Mouse (Mus musculus) hindbrain, embryonic 15.5 days (tissue): Measurements from ENCODE around the gene Oasl1. TPM values are rescaled to one million over a fixed set of nuclear protein-coding genes. Genes with fewer than 3 reads are reported as not detected.
"Not testable (repeated sequence)": the region's sequence is repeated elsewhere in the genome, so short reads cannot be mapped to it uniquely, and the experiment has no call there.

ENCODE experiments used
- ATAC-seq: fragments of 200-750 bp; cut with Nextera tagmentation; 2 replicates; pipeline ENCODE4 v1.8.0; 2017; ENCODE audit warnings: low read depth, moderate number of reproducible peaks, moderate TSS enrichment; ENCODE audit not compliant: low FRiP score
- H3K27ac ChIP-seq: fragments of 300-500 bp; sonication (generic); replicated peaks from 2 replicates; pipeline ENCODE4 v1.5.1; 2015; ENCODE audit warnings: mild to moderate bottlenecking, inconsistent platforms
- H3K27me3 ChIP-seq: fragments of 300-500 bp; sonication (generic); 2 replicates; pipeline ENCODE4 v1.6.1; 2015; ENCODE audit warnings: control low read depth, inconsistent platforms
- H3K36me3 ChIP-seq: fragments of 300-500 bp; sonication (generic); 2 replicates; pipeline ENCODE4 v1.6.1; 2015; ENCODE audit warnings: control low read depth, inconsistent platforms
- H3K4me1 ChIP-seq: fragments of 300-500 bp; sonication (generic); replicated peaks from 2 replicates; pipeline ENCODE4 v1.6.1; 2015; ENCODE audit warnings: control low read depth, inconsistent platforms
- H3K4me2 ChIP-seq: fragments of 300-500 bp; sonication (generic); 2 replicates; pipeline ENCODE4 v1.6.1; 2015; ENCODE audit warnings: moderate library complexity, mild to moderate bottlenecking, inconsistent platforms
- H3K4me3 ChIP-seq: fragments of 300-500 bp; sonication (generic); 2 replicates; pipeline ENCODE4 v1.5.1; 2015; ENCODE audit warnings: mild to moderate bottlenecking, inconsistent platforms
- H3K9ac ChIP-seq: fragments of 300-500 bp; sonication (generic); 2 replicates; pipeline ENCODE4 v1.6.1; 2015; ENCODE audit warnings: inconsistent platforms
- H3K9me3 ChIP-seq: fragments of 300-500 bp; sonication (generic); 2 replicates; pipeline ENCODE4 v1.6.1; 2016; ENCODE audit warnings: control low read depth, inconsistent platforms
- WGBS: fragments of 180-500 bp; shearing (Covaris S2); methylation state at CpG from one replicate; pipeline ENCODE4 v1.1.7; 2015; 5-methylcytosine and 5-hydroxymethylcytosine counted together
- polyA plus RNA-seq: library from polyadenylated mRNA; unstranded; fragments of >200 nt; fragmentation: Nextera tagmentation; extraction: Ambion mirVana; gene quantifications from 2 replicates; pipeline ENCODE4 v1.2.1, GENCODE M21; 2015

Gene Oasl1
- polyA plus RNA-seq, 1 experiment from 2014 or later, result 0.18 TPM

DNA sequence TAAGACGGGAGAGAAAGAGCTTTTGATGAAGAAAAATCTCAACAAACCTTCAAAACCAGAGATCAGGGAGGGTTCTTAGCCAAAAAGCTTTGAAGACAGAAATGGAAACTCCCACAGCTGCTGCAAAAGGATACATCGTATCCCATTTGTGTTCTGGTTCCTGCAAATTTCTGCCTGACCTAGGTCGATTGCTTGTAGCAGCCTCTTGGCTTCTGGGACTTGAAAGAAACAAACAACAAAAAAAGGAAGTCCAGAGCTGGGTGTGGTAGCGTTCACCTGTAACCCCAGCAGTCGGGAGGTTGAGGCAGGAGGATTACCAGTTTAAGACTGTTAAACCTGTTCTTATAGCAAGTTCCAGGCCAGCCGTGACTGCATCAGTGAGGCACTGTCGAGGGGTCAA, 24.2 kb upstream of the Oasl1 start:
- H3K9me3 ChIP-seq, result no peaks in the 10 kb centered on the region
- no peak overlapping the region for H3K27ac ChIP-seq
- no peaks in the 10 kb centered on the region for H3K4me1 ChIP-seq
- H3K9ac ChIP-seq, result no peak overlapping the region
- H3K36me3 ChIP-seq, result no peaks in the 10 kb centered on the region
- no peak overlapping the region for H3K4me3 ChIP-seq
- H3K27me3 ChIP-seq, result no peaks in the 10 kb centered on the region
- no peak overlapping the region for H3K4me2 ChIP-seq
- no peak for ATAC-seq
- WGBS, result 86% methylated on average over 7 of the region's 7 CpGs

DNA sequence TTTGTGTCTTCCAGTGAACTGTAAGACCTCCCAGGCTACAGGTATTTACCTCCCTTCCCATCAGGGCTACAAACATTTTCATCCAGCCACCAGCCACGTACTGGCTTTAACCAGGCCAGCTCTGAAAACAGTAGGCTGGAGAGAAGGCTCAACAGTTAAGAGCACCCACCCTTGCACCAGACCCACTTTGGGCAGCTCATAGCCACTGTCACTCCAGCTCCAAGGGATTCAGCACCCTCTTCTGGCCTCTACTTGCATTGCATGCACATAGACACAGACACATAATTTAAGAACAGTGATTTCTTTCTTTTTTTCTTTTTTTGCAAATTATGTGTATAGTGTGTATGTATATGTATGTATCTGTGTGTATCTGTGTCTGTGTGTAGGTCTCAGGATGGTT, 20.6 kb upstream of the Oasl1 start:
- Histone ChIP-seq H3K4me3 (no peak overlapping the region), H3K4me1 (no peaks in the 10 kb centered on the region), H3K9ac (no peak overlapping the region), H3K4me2 (no peak overlapping the region), H3K9me3 (no peaks in the 10 kb centered on the region), H3K27me3 (no peaks in the 10 kb centered on the region), H3K36me3 (no peaks in the 10 kb centered on the region), H3K27ac (no peak overlapping the region)
- 28% methylated on average over 1 of the region's 1 CpGs for WGBS
- ATAC-seq, result no peak

DNA sequence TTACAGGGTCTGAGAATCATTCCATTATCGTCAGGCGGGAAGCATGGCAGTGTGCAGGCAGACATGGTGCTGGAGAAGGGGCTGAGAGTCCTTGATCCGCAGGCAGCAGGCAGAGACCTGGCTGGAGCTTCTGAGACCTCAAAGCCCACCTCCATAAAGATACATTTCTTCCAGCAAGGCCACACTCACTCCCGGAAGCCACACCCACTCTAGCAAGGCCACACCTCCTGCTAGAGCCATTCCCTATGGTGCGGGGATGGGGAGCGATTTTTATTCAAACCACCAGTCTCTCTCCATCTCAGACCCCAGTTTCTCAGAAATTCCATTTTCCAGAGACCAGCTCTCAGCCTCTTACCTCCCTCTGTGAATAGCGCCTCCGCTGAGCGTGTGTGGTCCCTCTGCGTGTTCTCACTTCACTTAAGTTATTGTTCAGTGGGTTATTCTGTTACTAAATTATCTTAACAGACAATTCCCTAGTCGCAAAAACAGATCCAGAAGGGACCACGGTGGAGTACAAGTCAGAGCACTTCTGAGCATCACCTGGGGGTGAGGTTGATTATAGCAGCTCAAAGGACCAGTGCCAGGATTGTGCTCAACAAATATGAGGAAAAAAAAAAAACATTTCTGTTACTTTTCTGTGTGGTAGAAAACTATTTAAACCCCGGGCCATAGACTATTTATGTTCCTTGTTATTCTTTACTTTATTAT, 14.3 kb upstream of the Oasl1 start:
- 47% methylated on average over 13 of the region's 13 CpGs for whole genome bisulfite sequencing
- H3K4me3 ChIP-seq, result no peak overlapping the region

DNA sequence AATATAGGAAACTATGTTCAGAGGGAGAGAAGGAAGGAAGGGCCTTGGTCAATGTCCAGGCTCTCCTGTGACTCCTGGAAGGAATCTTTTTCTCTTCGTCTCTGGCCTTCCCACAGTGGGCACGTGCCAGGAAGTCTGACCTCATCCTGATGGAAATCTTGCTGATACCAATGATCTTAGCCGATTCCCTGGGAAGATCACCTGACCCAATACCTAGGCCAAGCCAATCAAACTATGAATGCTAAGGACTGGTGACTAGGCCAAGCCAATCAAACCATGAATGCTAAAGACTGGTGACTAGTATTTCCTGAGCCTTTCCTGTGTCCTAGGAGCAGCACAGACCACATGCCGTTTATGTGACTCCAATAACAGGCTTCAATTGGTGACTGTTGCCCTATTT, 9.4 kb upstream of the Oasl1 start:
- H3K4me3 ChIP-seq, result no peak overlapping the region
- no peak overlapping the region for H3K4me2 ChIP-seq
- no peaks in the 10 kb centered on the region for H3K36me3 ChIP-seq
- H3K4me1 ChIP-seq, result no peaks in the 10 kb centered on the region
- H3K27ac ChIP-seq, result no peak overlapping the region
- ATAC-seq, result no peak
- H3K27me3 ChIP-seq, result no peaks in the 10 kb centered on the region
- H3K9ac ChIP-seq, result no peak overlapping the region
- WGBS, result 78% methylated on average over 4 of the region's 4 CpGs
- H3K9me3 ChIP-seq, result no peaks in the 10 kb centered on the region

More for the DNA sequence above, 14.3 kb upstream of the Oasl1 start:
- no peak for ATAC-seq
- Histone ChIP-seq H3K9me3 (no peaks in the 10 kb centered on the region), H3K27ac (no peak overlapping the region), H3K4me2 (no peak overlapping the region), H3K4me1 (no peaks in the 10 kb centered on the region), H3K9ac (no peak overlapping the region), H3K27me3 (no peaks in the 10 kb centered on the region), H3K36me3 (no peaks in the 10 kb centered on the region)

DNA sequence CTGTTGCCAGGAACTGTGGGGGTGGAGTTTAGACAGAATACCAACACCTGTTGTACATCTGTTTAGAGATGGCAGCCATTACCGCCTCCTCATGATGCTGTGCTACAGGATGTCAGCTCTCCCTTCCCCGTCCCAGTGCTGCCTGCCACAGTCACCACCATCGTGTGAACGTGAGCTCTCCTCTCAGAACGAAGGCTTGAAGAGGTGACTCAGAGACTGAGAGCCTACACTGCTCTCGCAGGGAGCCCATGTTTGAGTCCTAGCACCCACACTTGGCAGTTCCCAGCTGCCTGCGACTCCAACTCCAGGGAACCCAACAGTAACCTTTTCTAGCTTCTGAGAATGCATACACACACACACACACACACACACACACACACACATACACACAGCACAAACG, 8.2 kb upstream of the Oasl1 start:
- Histone ChIP-seq H3K9ac (no peak overlapping the region), H3K27ac (no peak overlapping the region), H3K4me3 (no peak overlapping the region), H3K36me3 (no peaks in the 10 kb centered on the region), H3K4me1 (no peaks in the 10 kb centered on the region), H3K4me2 (no peak overlapping the region), H3K9me3 (no peaks in the 10 kb centered on the region), H3K27me3 (no peaks in the 10 kb centered on the region)
- no peak for ATAC-seq
- WGBS, result 85% methylated on average over 8 of the region's 8 CpGs

DNA sequence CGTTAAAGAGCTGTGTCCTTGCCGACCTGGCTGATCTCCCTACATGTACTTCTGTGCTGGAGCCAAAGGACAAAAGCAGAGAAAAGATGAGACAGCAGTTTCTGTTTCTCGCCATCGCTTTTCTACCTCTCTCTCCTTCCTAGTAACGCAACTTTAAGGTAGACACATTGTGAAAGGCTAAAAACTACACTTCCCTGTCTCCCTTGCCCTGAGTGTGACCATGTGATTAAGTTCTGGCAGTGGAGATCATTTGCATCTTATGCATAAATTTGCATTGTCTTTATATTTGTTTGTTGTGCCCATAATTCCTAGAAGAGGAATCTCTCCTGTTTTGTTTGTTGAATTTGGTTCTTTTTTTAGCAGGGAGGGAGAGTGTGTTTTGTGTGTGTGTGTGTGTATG, 7.2 kb upstream of the Oasl1 start:
- H3K9me3 ChIP-seq, result no peaks in the 10 kb centered on the region
- no peak overlapping the region for H3K27ac ChIP-seq
- H3K4me1 ChIP-seq, result no peaks in the 10 kb centered on the region
- no peak for ATAC-seq
- no peak overlapping the region for H3K4me2 ChIP-seq
- no peak overlapping the region for H3K4me3 ChIP-seq
- no peak overlapping the region for H3K9ac ChIP-seq
- H3K36me3 ChIP-seq, result no peaks in the 10 kb centered on the region
- 76% methylated on average over 5 of the region's 5 CpGs for WGBS
- H3K27me3 ChIP-seq, result no peaks in the 10 kb centered on the region

DNA sequence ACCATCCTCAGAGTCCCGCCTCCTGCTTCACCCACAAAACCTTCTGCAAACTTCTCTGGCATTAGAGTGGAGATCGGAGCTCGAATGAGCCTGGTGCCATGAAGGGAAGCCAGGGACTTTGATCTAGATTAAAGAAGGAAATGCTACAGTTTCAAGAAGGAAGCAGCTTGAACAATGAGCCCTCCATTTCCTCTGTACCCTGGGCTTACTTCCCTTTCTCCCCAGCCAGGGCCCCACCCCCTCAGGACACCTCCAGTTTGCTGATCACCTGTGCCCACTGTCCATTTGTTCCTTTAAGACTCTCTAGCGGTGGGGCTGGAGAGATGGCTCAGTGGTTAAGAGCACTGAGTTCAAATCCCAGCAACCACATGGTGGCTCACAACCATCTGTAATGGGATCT, 6.3 kb upstream of the Oasl1 start:
- H3K27me3 ChIP-seq, result no peaks in the 10 kb centered on the region
- H3K27ac ChIP-seq, result no peak overlapping the region
- no peak overlapping the region for H3K4me2 ChIP-seq
- H3K36me3 ChIP-seq, result no peaks in the 10 kb centered on the region
- no peak for ATAC-seq
- 88% methylated on average over 4 of the region's 4 CpGs for WGBS
- no peaks in the 10 kb centered on the region for H3K9me3 ChIP-seq
- H3K4me1 ChIP-seq, result no peaks in the 10 kb centered on the region
- no peak overlapping the region for H3K4me3 ChIP-seq
- H3K9ac ChIP-seq, result no peak overlapping the region

DNA sequence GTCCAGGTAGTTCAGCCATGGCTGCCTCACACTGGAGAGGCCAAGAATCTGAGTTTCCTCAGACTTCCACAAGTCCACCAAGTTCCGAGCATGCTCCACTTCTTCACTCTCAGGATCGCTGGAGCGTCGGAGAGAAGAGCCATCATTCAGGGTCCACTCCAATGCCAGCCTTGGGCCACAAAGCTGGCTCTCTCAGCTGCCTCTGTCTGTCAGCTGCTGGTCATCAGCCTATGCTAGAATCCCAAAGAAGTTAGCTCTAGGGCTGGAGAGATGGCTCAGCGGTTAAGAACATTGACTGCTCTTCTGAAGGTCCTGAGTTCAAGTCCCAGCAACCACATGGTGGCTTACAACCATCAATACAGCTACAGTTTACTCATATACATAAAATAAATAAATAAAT, 5.7 kb upstream of the Oasl1 start:
- not testable (repeated sequence) for ATAC-seq, H3K4me1 ChIP-seq, H3K4me2 ChIP-seq, H3K9ac ChIP-seq, H3K27me3 ChIP-seq, H3K4me3 ChIP-seq, H3K27ac ChIP-seq, H3K36me3 ChIP-seq, H3K9me3 ChIP-seq
- WGBS, result 97% methylated on average over 5 of the region's 5 CpGs

DNA sequence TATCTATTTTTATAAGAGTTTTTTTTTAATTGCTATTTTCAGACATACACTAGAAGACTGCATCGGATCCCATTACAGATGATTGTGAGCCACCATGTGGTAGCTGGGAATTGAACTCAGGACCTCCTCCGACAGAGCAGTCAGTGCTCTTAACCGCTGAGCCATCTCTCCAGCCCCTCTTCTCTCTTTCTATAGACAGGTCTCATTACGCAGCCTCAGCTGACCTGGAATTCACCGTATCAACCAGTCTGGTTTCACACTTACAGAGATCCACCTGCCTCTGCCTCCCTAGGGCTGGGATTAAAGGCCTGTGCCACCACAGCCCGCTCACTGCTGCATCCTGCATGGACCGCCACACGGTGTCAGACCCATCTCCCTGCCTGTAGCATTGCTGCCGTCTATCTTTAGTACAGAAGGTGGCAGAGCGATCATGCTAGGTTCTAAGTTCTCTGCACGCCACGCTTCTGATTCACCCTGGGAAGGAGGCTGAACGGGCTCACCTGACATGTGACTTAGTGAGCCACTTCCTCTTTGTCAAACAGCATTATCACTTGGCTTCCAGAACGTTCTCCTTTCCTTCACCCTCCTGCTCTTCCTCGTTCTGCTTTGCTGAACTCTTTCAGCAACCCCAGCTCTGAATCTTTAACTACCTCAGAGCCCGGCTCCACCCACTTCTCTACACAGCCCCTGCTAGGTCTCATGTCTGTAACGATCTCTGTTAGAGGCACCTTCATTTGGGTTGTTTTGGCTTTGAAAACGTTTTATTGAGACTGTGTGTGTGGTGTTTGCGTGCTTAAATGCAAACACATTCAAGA, 1.3 kb upstream of the Oasl1 start:
- H3K4me3 ChIP-seq, result no peak overlapping the region
- H3K4me1 ChIP-seq, result peaks cover 4% of the 10 kb centered on the region; the same call in 1 of the 2 replicates
- H3K9me3 ChIP-seq, result no peaks in the 10 kb centered on the region
- H3K27ac ChIP-seq, result no peak overlapping the region
- no peak overlapping the region for H3K4me2 ChIP-seq
- no peak for ATAC-seq
- 82% methylated on average over 19 of the region's 19 CpGs for WGBS
- no peaks in the 10 kb centered on the region for H3K27me3 ChIP-seq
- H3K9ac ChIP-seq, result no peak overlapping the region
- H3K36me3 ChIP-seq, result no peaks in the 10 kb centered on the region

DNA sequence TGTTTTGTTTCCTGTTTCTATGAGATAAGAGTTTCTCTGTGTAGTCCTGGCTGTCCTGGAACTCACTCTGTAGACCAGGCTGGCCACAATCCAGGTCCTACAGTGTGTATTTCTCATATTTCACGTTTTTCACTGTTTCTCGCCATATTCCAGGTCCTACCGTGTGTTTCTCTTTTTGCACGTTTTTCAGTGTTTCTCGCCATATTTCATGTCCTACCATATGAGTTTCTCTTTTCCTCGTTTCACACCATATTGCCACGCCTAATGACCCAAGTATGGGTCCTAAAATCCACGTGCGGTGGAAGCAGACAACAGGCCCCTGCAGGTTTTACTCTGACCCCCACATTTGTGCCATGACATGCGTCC, 691 bp upstream of the Oasl1 start:
- H3K27ac ChIP-seq, result no peak overlapping the region
- H3K36me3 ChIP-seq, result no peaks in the 10 kb centered on the region
- peaks cover 4% of the 10 kb centered on the region; the same call in 1 of the 2 replicates for H3K4me1 ChIP-seq
- H3K9me3 ChIP-seq, result no peaks in the 10 kb centered on the region
- WGBS, result 69% methylated on average over 10 of the region's 10 CpGs
- H3K4me2 ChIP-seq, result no peak overlapping the region
- ATAC-seq, result 0 out of 2 replicates have a peak, but pooled peaks have one; percentile 45
- H3K27me3 ChIP-seq, result no peaks in the 10 kb centered on the region
- no peak overlapping the region for H3K4me3 ChIP-seq
- H3K9ac ChIP-seq, result no peak overlapping the region

DNA sequence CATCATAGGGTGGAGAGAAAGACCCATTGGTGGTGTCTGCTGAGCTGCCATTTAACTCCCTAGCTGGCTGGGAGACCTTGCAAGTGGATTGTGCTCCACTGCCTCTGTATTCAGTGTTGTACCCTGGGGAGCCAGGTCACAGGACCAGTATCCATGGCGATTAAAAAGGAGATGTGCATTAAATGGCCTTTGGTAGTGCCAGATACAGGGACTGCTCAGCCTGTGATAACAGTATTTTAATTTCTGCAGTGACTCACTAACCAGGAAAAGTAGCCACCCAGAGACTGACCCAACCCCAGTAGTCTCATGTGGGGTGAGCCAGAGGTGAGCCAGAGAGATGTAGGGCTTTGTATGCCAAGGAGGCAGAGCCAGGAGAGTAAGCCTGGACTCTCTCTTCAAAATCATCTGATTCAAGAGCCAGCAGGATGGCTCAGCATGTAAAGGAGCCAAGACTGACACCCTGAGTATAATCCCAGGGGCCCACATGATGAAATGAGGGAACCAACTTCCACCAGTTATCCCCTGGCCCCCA, 3.2 kb downstream of the Oasl1 start:
- WGBS, result 54% methylated on average over 1 of the region's 1 CpGs
- no peak for ATAC-seq

DNA sequence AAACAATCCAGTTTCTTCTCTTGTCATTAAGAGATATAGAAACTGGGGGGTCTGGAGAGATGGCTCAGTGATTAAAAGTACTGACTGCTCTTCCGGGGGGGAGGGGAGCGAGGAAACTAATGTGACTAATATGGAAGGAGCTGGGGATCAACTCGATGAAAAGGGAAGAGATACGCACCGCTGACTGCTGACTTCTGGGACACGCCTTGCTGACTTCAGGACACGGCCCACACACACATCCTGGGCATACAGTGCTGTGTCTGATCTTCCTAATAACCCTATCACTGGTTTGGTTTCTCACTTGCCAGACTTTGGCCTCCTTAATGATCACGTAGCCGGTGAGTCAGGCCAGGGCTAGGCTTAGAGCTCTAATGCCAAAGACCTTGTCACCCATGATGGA, 3.7 kb downstream of the Oasl1 start:
- no peak overlapping the region for H3K9ac ChIP-seq
- no peaks in the 10 kb centered on the region for H3K36me3 ChIP-seq
- no peak overlapping the region for H3K27ac ChIP-seq
- no peaks in the 10 kb centered on the region for H3K27me3 ChIP-seq
- H3K9me3 ChIP-seq, result no peaks in the 10 kb centered on the region
- H3K4me1 ChIP-seq, result peaks cover 4% of the 10 kb centered on the region; the same call in 1 of the 2 replicates
- WGBS, result 78% methylated on average over 9 of the region's 9 CpGs
- no peak for ATAC-seq
- no peak overlapping the region for H3K4me3 ChIP-seq
- H3K4me2 ChIP-seq, result no peak overlapping the region

More for the DNA sequence above, 3.2 kb downstream of the Oasl1 start:
- no peaks in the 10 kb centered on the region for H3K27me3 ChIP-seq
- no peaks in the 10 kb centered on the region for H3K36me3 ChIP-seq
- peaks cover 4% of the 10 kb centered on the region; the same call in 1 of the 2 replicates for H3K4me1 ChIP-seq
- no peak overlapping the region for H3K9ac ChIP-seq
- H3K4me2 ChIP-seq, result no peak overlapping the region
- H3K4me3 ChIP-seq, result no peak overlapping the region
- no peak overlapping the region for H3K27ac ChIP-seq
- no peaks in the 10 kb centered on the region for H3K9me3 ChIP-seq
